ENCODE assay signal across 8 mouse cellular contexts in genomic region chr7:114253885-114254833, GRCm38 (mm10). TPM values are rescaled to one million over a fixed set of nuclear protein-coding genes. Genes with fewer than 3 reads are reported as not detected.
DNase-seq lines count a peak whose midpoint lies in the region; ATAC-seq and TF ChIP-seq lines count a peak whose summit lies in the region.

Gene Copb1 (minus strand): TSS chr7:114254711.

- TF ChIP-seq EP300 in ES-Bruce4 (IDR thresholded peaks at IDR 0.05; ENCODE audit: insufficient read depth, low read depth, low read length) = peak; percentile 39; the same call in 1 of the 2 replicates

- no peak for TF ChIP-seq CTCF in ES-Bruce4 (IDR thresholded peaks at IDR 0.05; ENCODE audit: low read depth, low read length)
- no peak for TF ChIP-seq CTCF in lung, adult 2 months (IDR thresholded peaks at IDR 0.05; ENCODE audit: insufficient read depth, low read length)

- H3K4me3 ChIP-seq in ES-Bruce4 (ENCODE audit: low read depth, low read length) = peak within 1 kb of the TSS; percentile 97
- H3K4me3 ChIP-seq in forebrain, embryonic 14.5 days (ENCODE audit: low read depth, low read length) = peak within 1 kb of the TSS; percentile 97
- peak within 1 kb of the TSS; percentile 99 for H3K4me3 ChIP-seq in lung, adult 2 months (replicated peaks; ENCODE audit: extremely low read depth, low read depth, low read length)

- H3K9ac ChIP-seq in ES-Bruce4 (ENCODE audit: low read depth, poor library complexity, severe bottlenecking) = peak within 1 kb of the TSS; percentile 88
- peak within 1 kb of the TSS; percentile 91 for H3K9ac ChIP-seq in forebrain, embryonic 14.5 days (ENCODE audit: low read length)

- peaks cover 4% of the 10 kb centered on the region for H3K36me3 ChIP-seq in ES-Bruce4 (ENCODE audit: control insufficient read depth, insufficient read depth, low read length, poor library complexity, severe bottlenecking)
- peaks cover 29% of the 10 kb centered on the region for H3K36me3 ChIP-seq in forebrain, embryonic 14.5 days (ENCODE audit: control insufficient read depth, insufficient read depth, low read length)

- TF ChIP-seq POLR2A in ES-Bruce4 (IDR thresholded peaks at IDR 0.05; ENCODE audit: insufficient read depth, low read length) = no peak
- peak; percentile 87; the same call in 1 of the 2 replicates for TF ChIP-seq POLR2A in lung, adult 2 months (IDR thresholded peaks at IDR 0.05; ENCODE audit: borderline replicate concordance, extremely low read depth, low read depth, low read length)

- WGBS in forebrain, embryonic 14.5 days = 1% methylated on average over 70 of the region's 75 CpGs
- under 1% methylated on average over 75 of the region's 75 CpGs for WGBS in lung, adult 2 months

- H3K27me3 ChIP-seq in ES-Bruce4 (ENCODE audit: control insufficient read depth, insufficient read depth, low read length, poor library complexity, severe bottlenecking) = no peaks in the 10 kb centered on the region
- H3K27me3 ChIP-seq in forebrain, embryonic 14.5 days (replicated peaks; ENCODE audit: control insufficient read depth, insufficient read depth, low read length) = no peaks in the 10 kb centered on the region

- peak; percentile 96 for DNase-seq in forebrain, embryonic 14.5 days (ENCODE audit: low spot score)
- DNase-seq in heart, postnatal 14 days = peak; percentile 90 to 93
- DNase-seq in layer of hippocampus, adult 18-20 months (ENCODE audit: low spot score in 2 of 2) = peak; percentile 85 to 96
- DNase-seq in lung, adult 2 months = peak; percentile 92
- DNase-seq in thymus, adult 18-20 months = peak; percentile 89 to 92

- no peaks in the 10 kb centered on the region for H3K4me1 ChIP-seq in ES-Bruce4 (ENCODE audit: control insufficient read depth, insufficient read depth, low read length)
- H3K4me1 ChIP-seq in forebrain, embryonic 14.5 days (ENCODE audit: control insufficient read depth, insufficient read depth, low read length) = 0 out of 2 replicates have a peak, but pooled peaks cover 2% of the 10 kb centered on the region
- H3K4me1 ChIP-seq in lung, adult 2 months (ENCODE audit: control insufficient read depth, insufficient read depth, low read length) = peaks cover 2% of the 10 kb centered on the region; the same call in 1 of the 2 replicates

- peak; percentile 97 for ATAC-seq in cerebellum, adult (ENCODE audit: insufficient number of reproducible peaks, low FRiP score, low TSS enrichment)
- ATAC-seq in forebrain, embryonic 14.5 days = peak; percentile 99
- ATAC-seq in neutrophil, adult 5-6 weeks (ENCODE audit: extremely low read depth, insufficient number of reproducible peaks, low FRiP score, poor library complexity, severe bottlenecking) = peak; percentile 99

- intact Hi-C loops in heart, postnatal 14 days (cut with DNase I) = no loop called here

- no peak within 1 kb of the TSS for H3K27ac ChIP-seq in ES-Bruce4 (ENCODE audit: insufficient read depth, low read length)
- H3K27ac ChIP-seq in forebrain, embryonic 14.5 days (ENCODE audit: low read depth, low read length) = no peak within 1 kb of the TSS

- H3K9me3 ChIP-seq in ES-Bruce4 (replicated peaks; ENCODE audit: control insufficient read depth, insufficient read depth, low read length, poor library complexity, severe bottlenecking) = no peaks in the 10 kb centered on the region
- H3K9me3 ChIP-seq in forebrain, embryonic 14.5 days (replicated peaks; ENCODE audit: control insufficient read depth, low read length) = no peaks in the 10 kb centered on the region

- H3K4me2 ChIP-seq in forebrain, embryonic 14.5 days (ENCODE audit: low read length) = peak within 1 kb of the TSS; percentile 64

RNA-seq across cellular contexts. Expression of gene Copb1, which starts in this region (rescaled TPM):
- 112 and 121 TPM in 2 replicates for polyA plus RNA-seq in ES-Bruce4 (2011; ENCODE audit: insufficient read depth, insufficient read length, low read depth, missing spikeins)
- 105 and 112 TPM in 2 replicates for polyA plus RNA-seq in forebrain, embryonic 14.5 days (2014; fragmentation: Nextera tagmentation; extraction: Ambion mirVana)
- total RNA-seq in heart, postnatal 14 days (2021) = 10 to 100 TPM; 53.4 to 53.6 TPM
- 10 to 100 TPM; 58.1 to 61.2 TPM for total RNA-seq in layer of hippocampus, adult 18-20 months (2021)
- polyA plus RNA-seq in lung, adult 2 months (2012; rRNA removed) = 32.3 and 33.5 TPM in 2 replicates
- total RNA-seq in neutrophil, adult 5-6 weeks (2017) = 66.5 and 83.9 TPM in 2 replicates
